Mouse (Mus musculus) hematopoietic stem cell, adult 5-6 weeks (primary cell): ENCODE results near the gene Nrn1l. TPM values are rescaled to one million over a fixed set of nuclear protein-coding genes. Genes with fewer than 3 reads are reported as not detected.

Experiments used
- ATAC-seq, 2 experiments: fragments of 125-278 bp in 1 of 2; replicated peaks in 1 of 2; 2 replicates each; pipeline ENCODE4 v1.8.0; 2016 to 2017; ENCODE audit warnings: inconsistent platforms in 2 of 2, mild to moderate bottlenecking in 2 of 2, moderate number of reproducible peaks in 2 of 2, low read depth in 1 of 2, moderate TSS enrichment in 1 of 2; ENCODE audit not compliant: low FRiP score in 2 of 2, poor library complexity in 2 of 2, severe bottlenecking in 2 of 2, insufficient read depth in 1 of 2, low TSS enrichment in 1 of 2
- total RNA-seq: library from RNA; stranded (forward); fragments of 172-1452, 232-1000 nt; gene quantifications from 2 replicates; pipeline ENCODE4 v1.2.3, GENCODE M21; 2017

Nrn1l gene
- total RNA-seq, 1 experiment from 2014 or later: not detected

DNA sequence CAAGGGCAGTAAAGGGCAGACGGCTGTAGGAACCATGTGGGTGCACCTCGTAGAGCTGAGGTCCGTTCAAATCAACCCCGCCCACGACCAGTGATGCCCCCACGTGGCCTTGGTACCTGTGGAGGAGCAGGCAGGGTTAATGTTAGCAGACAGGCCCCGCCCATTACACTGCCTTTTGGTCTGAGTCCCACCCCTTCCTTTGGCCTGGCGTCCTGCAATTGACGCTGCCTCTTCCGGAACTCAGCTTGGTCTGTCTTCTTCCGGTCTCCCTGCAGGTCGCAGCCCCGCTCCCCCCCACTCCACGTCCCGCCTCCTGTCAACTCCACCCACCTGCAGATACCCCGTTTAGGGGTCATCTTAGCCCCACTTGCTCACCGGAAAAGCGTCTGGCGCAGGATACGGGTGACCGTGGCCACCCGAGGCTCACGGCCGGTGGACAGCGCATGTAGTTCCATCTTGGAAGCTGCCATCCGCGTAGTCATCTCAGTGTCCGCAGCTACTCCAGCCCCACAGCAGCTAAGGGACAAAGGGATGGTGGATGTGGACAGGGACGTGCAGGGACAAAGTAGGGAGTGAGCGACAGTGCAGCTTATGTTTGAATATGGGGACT is 43.6 kb downstream of the Nrn1l start:
- peak; percentile 79 to 80 for ATAC-seq

- peak; percentile 42 to 65 for ATAC-seq
Observed at GRCm38 (mm10) chr8:105937496-105938305, 44.3 kb downstream of the Nrn1l start.

DNA sequence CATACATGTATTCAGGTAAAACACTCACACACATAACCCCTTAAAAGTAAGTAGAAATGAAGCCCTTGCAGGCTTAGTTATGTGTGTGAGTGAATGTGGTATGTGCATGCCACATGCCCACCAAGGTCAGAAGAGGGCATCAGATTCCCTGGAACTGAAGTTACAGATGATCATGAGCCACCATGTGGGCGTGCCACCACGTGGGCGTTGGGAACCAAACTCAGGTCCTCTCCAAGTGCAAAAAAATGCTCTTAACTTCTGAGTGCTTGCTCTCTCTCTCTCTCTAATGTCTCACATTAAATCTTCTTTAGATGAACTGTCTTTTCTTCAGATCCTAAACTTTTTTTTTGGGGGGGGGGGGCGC is 44.9 kb downstream of the Nrn1l start, which contains the start of gene Psmb10:
Gene Psmb10 (minus strand): TSS at position 139 of the 364 bp plus-strand sequence.
- peak; percentile 19 to 46; a peak in 3 of 4 replicates for ATAC-seq

GRCm38 (mm10) chr8:105942026-105942425 is 48.7 kb downstream of the Nrn1l start:
- ATAC-seq: no peak

DNA sequence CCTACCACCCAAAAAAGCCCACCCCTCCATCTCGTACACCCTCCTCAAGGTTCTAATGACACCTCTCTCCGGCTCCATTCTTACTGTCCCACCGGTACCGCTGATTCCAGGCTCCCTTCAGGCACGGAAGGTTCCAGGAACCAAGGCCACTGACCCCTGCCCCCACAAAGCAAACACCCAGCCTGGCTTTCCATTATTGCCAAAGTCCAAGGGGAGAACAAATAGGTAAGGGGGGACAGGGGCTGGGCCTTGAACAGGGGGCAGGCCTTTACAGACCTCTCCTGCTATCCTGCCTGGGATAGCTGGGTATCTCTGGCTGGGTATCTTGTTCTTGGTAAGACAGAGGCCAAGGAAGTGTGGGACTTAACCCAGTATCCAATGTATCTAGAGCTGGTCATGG is 49.2 kb downstream of the Nrn1l start:
- no peak for ATAC-seq

- no peak for ATAC-seq
Observed at GRCm38 (mm10) chr8:105943321-105943739, 50.0 kb downstream of the Nrn1l start, which contains the start of gene Lcat. TSS of gene Lcat (minus strand) at chr8:105943382.

Other genes starting within 250 kb of the Nrn1l start
- 14.7 and 15.1 TPM in 2 replicates for gene Carmil2, start 207.3 kb upstream of the Nrn1l start, total RNA-seq
- gene Acd, start 192.5 kb upstream of the Nrn1l start, total RNA-seq: 13.9 and 26.7 TPM in 2 replicates
- 22.8 and 66.2 TPM in 2 replicates for gene Pard6a, start 192.4 kb upstream of the Nrn1l start, total RNA-seq
- 1.2 TPM in 1 of 2 replicates, not detected in the other for gene 4933405L10Rik, start 185.9 kb upstream of the Nrn1l start, total RNA-seq
- 16.1 and 17.6 TPM in 2 replicates for gene Enkd1, start 185.4 kb upstream of the Nrn1l start, total RNA-seq
- gene Gfod2, start 134.9 kb upstream of the Nrn1l start, total RNA-seq: 1.6 and 5.8 TPM in 2 replicates
- gene Ranbp10, start 66.2 kb upstream of the Nrn1l start, total RNA-seq: 7.1 and 10.3 TPM in 2 replicates
- gene Tsnaxip1, start 65.8 kb upstream of the Nrn1l start, total RNA-seq: not detected in 2 replicates
- gene Cenpt, start 40.3 kb upstream of the Nrn1l start, total RNA-seq: 14.3 and 14.6 TPM in 2 replicates
- gene Thap11, start 38.4 kb upstream of the Nrn1l start, total RNA-seq: 25.8 and 28.3 TPM in 2 replicates
- gene Nutf2, start 33.0 kb upstream of the Nrn1l start, total RNA-seq: 58.5 and 70.2 TPM in 2 replicates
- gene Edc4, start 12.7 kb upstream of the Nrn1l start, total RNA-seq: 23.4 and 40.6 TPM in 2 replicates
- gene Pskh1, start 6.9 kb downstream of the Nrn1l start, total RNA-seq: 23.3 and 27.5 TPM in 2 replicates
- gene Ctrl, start 40.3 kb downstream of the Nrn1l start, total RNA-seq: not detected in 2 replicates
- gene Psmb10, start 44.9 kb downstream of the Nrn1l start, total RNA-seq: 38.8 and 79.5 TPM in 2 replicates
- gene Lcat, start 49.8 kb downstream of the Nrn1l start, total RNA-seq: not detected in 2 replicates
- gene Slc12a4, start 72.5 kb downstream of the Nrn1l start, total RNA-seq: 1.4 and 8.0 TPM in 2 replicates
- gene Dpep3, start 85.9 kb downstream of the Nrn1l start, total RNA-seq: not detected in 2 replicates
- 5.0 and 14.4 TPM in 2 replicates for gene Dus2, start 97.8 kb downstream of the Nrn1l start, total RNA-seq
- gene Dpep2nb, start 112.4 kb downstream of the Nrn1l start, total RNA-seq: not detected in 2 replicates
- 10.1 and 12.8 TPM in 2 replicates for gene Ddx28, start 118.3 kb downstream of the Nrn1l start, total RNA-seq
- gene Nfatc3, start 165.3 kb downstream of the Nrn1l start, total RNA-seq: 34.5 and 42.0 TPM in 2 replicates
- not detected in 2 replicates for gene Esrp2, start 243.4 kb downstream of the Nrn1l start, total RNA-seq